Mouse (Mus musculus) ES-E14 (cell line): ENCODE data around the gene Zfp653.

ENCODE experiments used
- HCFC1 ChIP-seq: IDR thresholded peaks from 2 replicates; pipeline ENCODE4 v1.6.1; 2012; ENCODE audit warnings: low read length, inconsistent platforms, borderline replicate concordance; ENCODE audit not compliant: insufficient read depth
- MAFK ChIP-seq: IDR thresholded peaks from 2 replicates; pipeline ENCODE4 v1.6.1; 2014; ENCODE audit warnings: mild to moderate bottlenecking, low read depth, low read length, inconsistent platforms; ENCODE audit not compliant: insufficient read depth

DNA sequence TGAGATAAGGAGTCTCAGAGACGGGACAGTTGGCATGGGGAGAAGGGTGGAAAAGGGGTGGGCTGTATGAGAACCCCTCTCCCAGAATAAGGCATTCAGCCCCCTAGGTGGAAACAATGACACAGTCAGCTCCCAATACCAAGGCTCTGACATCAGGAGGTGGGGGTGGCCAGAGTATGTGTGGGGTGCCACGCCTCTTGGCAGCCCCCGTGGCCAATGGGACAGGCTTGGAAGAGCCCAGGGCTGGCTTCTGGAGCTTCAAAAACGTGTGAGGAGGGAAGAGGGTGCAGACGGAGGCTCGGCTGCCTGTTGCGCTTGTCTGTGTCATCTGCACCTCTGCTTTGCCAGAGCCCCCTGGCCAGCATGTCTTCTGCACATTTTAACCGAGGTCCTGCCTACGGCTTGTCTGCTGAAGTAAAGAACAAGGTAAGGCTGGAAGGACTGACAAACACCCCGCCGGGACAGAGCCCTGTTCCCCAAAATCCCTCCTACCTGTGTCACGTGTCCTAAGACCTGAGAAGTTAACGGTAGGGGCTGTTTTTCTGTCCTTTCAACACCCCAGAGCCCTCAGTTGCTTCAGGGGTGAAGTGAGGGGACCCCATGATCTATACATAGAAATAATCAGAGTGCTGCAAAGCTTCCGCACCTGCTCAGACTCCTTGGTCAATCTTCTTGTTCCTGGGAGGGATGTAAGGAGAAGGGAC, 28.0 kb upstream of the Zfp653 start, which contains the start of gene Cnn1:
- TF ChIP-seq MAFK, result no peak
- TF ChIP-seq HCFC1, result no peak
